Mouse (Mus musculus) embryonic fibroblast, embryonic 13.5 days (primary cell): ENCODE measurements at regions not wholly inside any gene's neighbourhood (a gene's known extent, or its start where the extent isn't known, plus 50 kb on each side); places are given as distances from the start of the nearest gene placed in this dataset.

Experiments
- H3K27ac ChIP-seq: 2 replicates; pipeline ENCODE4 v1.5.1; 2012; ENCODE audit warnings: low read length, control low read depth, inconsistent platforms; ENCODE audit not compliant: insufficient read depth
- H3K4me1 ChIP-seq: 2 replicates; pipeline ENCODE4 v1.6.1; 2011; ENCODE audit warnings: low read length; ENCODE audit not compliant: control insufficient read depth, insufficient read depth
- H3K4me3 ChIP-seq: 2 replicates; pipeline ENCODE4 v1.5.1; 2011; ENCODE audit warnings: mild to moderate bottlenecking, control low read depth, low read length; ENCODE audit not compliant: insufficient read depth
- CTCF ChIP-seq: IDR thresholded peaks from 2 replicates; pipeline ENCODE4 v1.5.1; 2011; ENCODE audit warnings: mild to moderate bottlenecking, control low read depth, low read length, moderate library complexity, borderline replicate concordance; ENCODE audit not compliant: insufficient read depth
- POLR2A ChIP-seq: IDR thresholded peaks from 2 replicates; pipeline ENCODE4 v1.6.1; 2011; ENCODE audit warnings: low read depth, mild to moderate bottlenecking, control low read depth, low read length, moderate library complexity

- TF ChIP-seq CTCF, result no peak
- TF ChIP-seq POLR2A, result no peak
- Histone ChIP-seq H3K27ac (no peak overlapping the region), H3K4me1 (no peaks in the 10 kb centered on the region), H3K4me3 (no peak overlapping the region)
These were observed 241.1 kb upstream of the Nt5e start for GRCm38 (mm10) chr9:88085866-88086265.

- H3K4me1 ChIP-seq, result peaks cover 10% of the 10 kb centered on the region
- TF ChIP-seq CTCF (no peak), POLR2A (no peak)
- no peak overlapping the region for H3K4me3 ChIP-seq
- H3K27ac ChIP-seq, result peak overlapping the region; percentile 98
These were observed 235.0 kb upstream of the Nt5e start for GRCm38 (mm10) chr9:88091781-88092527.

GRCm38 (mm10) chr9:88092561-88092960 is 234.4 kb upstream of the Nt5e start:
- Histone ChIP-seq H3K4me3 (no peak overlapping the region), H3K4me1 (peaks cover 10% of the 10 kb centered on the region), H3K27ac (peak overlapping the region; percentile 98)
- TF ChIP-seq POLR2A (no peak), CTCF (no peak)

GRCm38 (mm10) chr9:88113094-88113493 is 213.9 kb upstream of the Nt5e start:
- Histone ChIP-seq H3K27ac (no peak overlapping the region), H3K4me3 (no peak overlapping the region), H3K4me1 (peaks cover 6% of the 10 kb centered on the region; the same call in 1 of the 2 replicates)
- no peak for TF ChIP-seq POLR2A
- no peak for TF ChIP-seq CTCF

- peaks cover 4% of the 10 kb centered on the region; the same call in 1 of the 2 replicates for H3K4me1 ChIP-seq
- H3K27ac ChIP-seq, result no peak overlapping the region
- TF ChIP-seq POLR2A (no peak), CTCF (no peak)
- H3K4me3 ChIP-seq, result no peak overlapping the region
These were observed 206.5 kb upstream of the Nt5e start for GRCm38 (mm10) chr9:88120536-88120935.

GRCm38 (mm10) chr9:88120963-88121570 is 205.9 kb upstream of the Nt5e start:
- no peak overlapping the region for H3K4me3 ChIP-seq
- H3K27ac ChIP-seq, result no peak overlapping the region
- no peak for TF ChIP-seq CTCF
- TF ChIP-seq POLR2A, result no peak
- H3K4me1 ChIP-seq, result no peaks in the 10 kb centered on the region

GRCm38 (mm10) chr9:88124322-88125005 is 202.5 kb upstream of the Nt5e start:
- no peak overlapping the region for H3K27ac ChIP-seq
- H3K4me1 ChIP-seq, result no peaks in the 10 kb centered on the region
- no peak overlapping the region for H3K4me3 ChIP-seq
- no peak for TF ChIP-seq POLR2A
- no peak for TF ChIP-seq CTCF

GRCm38 (mm10) chr9:88163025-88163780 is 163.8 kb upstream of the Nt5e start:
- H3K27ac ChIP-seq, result no peak overlapping the region
- H3K4me1 ChIP-seq, result no peaks in the 10 kb centered on the region
- no peak for TF ChIP-seq POLR2A
- no peak for TF ChIP-seq CTCF
- H3K4me3 ChIP-seq, result no peak overlapping the region

GRCm38 (mm10) chr9:88177575-88178254 is 149.3 kb upstream of the Nt5e start:
- no peak overlapping the region for H3K27ac ChIP-seq
- TF ChIP-seq CTCF (no peak), POLR2A (no peak)
- H3K4me3 ChIP-seq, result no peak overlapping the region
- H3K4me1 ChIP-seq, result no peaks in the 10 kb centered on the region
